Mouse (Mus musculus) myocyte (in vitro differentiated cells): ENCODE data around the gene 2510002D24Rik. TPM values are rescaled to one million over a fixed set of nuclear protein-coding genes. Genes with fewer than 3 reads are reported as not detected.
A peak's percentile ranks its signal among the peaks of the same experiment; 100 is the strongest.

ENCODE experiments used
- H3K27me3 ChIP-seq: one replicate; pipeline ENCODE4 v1.6.1; 2011; ENCODE audit not compliant: control insufficient read depth, insufficient read depth, insufficient read length
- H3K36me3 ChIP-seq: one replicate; pipeline ENCODE4 v1.6.1; 2011; ENCODE audit not compliant: control insufficient read depth, insufficient read depth
- H3K4me2 ChIP-seq: one replicate; pipeline ENCODE4 v1.6.1; 2011; ENCODE audit warnings: low read depth, control low read depth
- H3K4me3 ChIP-seq: one replicate; pipeline ENCODE4 v1.5.1; 2011; ENCODE audit warnings: mild to moderate bottlenecking, control low read depth, moderate library complexity
- H3K79me2 ChIP-seq: one replicate; pipeline ENCODE4 v1.6.1; 2011; ENCODE audit not compliant: control insufficient read depth, insufficient read depth
- H3ac ChIP-seq: one replicate; pipeline ENCODE4 v1.6.1; 2011; ENCODE audit not compliant: control insufficient read depth, insufficient read length
- CEBPB ChIP-seq: IDR thresholded peaks from 2 replicates; pipeline ENCODE4 v1.6.1; 2011; ENCODE audit warnings: mild to moderate bottlenecking, moderate library complexity; ENCODE audit not compliant: poor library complexity, insufficient read depth, severe bottlenecking
- E2F4 ChIP-seq: IDR thresholded peaks from one replicate; pipeline ENCODE4 v1.6.1; 2011; ENCODE audit warnings: mild to moderate bottlenecking, control low read depth, moderate library complexity; ENCODE audit not compliant: insufficient read depth
- MAX ChIP-seq: IDR thresholded peaks from one replicate; pipeline ENCODE4 v1.6.1; 2011; ENCODE audit warnings: low read depth, mild to moderate bottlenecking, control low read depth
- MYOD1 ChIP-seq, 3 experiments: IDR thresholded peaks; one replicate each; pipeline ENCODE4 v1.6.1; 2011; ENCODE audit warnings: control low read depth in 2 of 3, low read depth in 2 of 3, mild to moderate bottlenecking in 2 of 3, moderate library complexity in 1 of 3; ENCODE audit not compliant: insufficient read length in 2 of 3, control insufficient read depth in 1 of 3
- MYOG ChIP-seq, 3 experiments: IDR thresholded peaks; one replicate each; pipeline ENCODE4 v1.6.1; 2011; ENCODE audit warnings: control low read depth in 2 of 3, low read depth in 2 of 3, mild to moderate bottlenecking in 2 of 3; ENCODE audit not compliant: insufficient read length in 2 of 3, control insufficient read depth in 1 of 3, insufficient read depth in 1 of 3
- POLR2A ChIP-seq: IDR thresholded peaks from one replicate; pipeline ENCODE4 v1.6.1; 2011; ENCODE audit warnings: low read depth, mild to moderate bottlenecking, control low read depth, moderate library complexity; ENCODE audit not compliant: insufficient read length
- POLR2AphosphoS2 ChIP-seq: IDR thresholded peaks from one replicate; pipeline ENCODE4 v1.6.1; 2011; ENCODE audit warnings: low read depth, control low read depth; ENCODE audit not compliant: insufficient read length
- REST ChIP-seq: IDR thresholded peaks from one replicate; pipeline ENCODE4 v1.6.1; 2011; ENCODE audit warnings: mild to moderate bottlenecking, control low read depth, moderate library complexity; ENCODE audit not compliant: insufficient read depth, insufficient read length
- SRF ChIP-seq: IDR thresholded peaks from one replicate; pipeline ENCODE4 v1.6.1; 2011; ENCODE audit warnings: low read depth; ENCODE audit not compliant: control insufficient read depth, insufficient read length
- TCF12 ChIP-seq: IDR thresholded peaks from one replicate; pipeline ENCODE4 v1.6.1; 2011; ENCODE audit warnings: mild to moderate bottlenecking, control low read depth; ENCODE audit not compliant: poor library complexity, insufficient read depth, severe bottlenecking
- TCF3 ChIP-seq: IDR thresholded peaks from one replicate; pipeline ENCODE4 v1.6.1; 2011; ENCODE audit warnings: low read depth, control low read depth; ENCODE audit not compliant: insufficient read length
- USF1 ChIP-seq: IDR thresholded peaks from one replicate; pipeline ENCODE4 v1.6.1; 2011; ENCODE audit warnings: low read depth, mild to moderate bottlenecking, control low read depth, moderate library complexity
- polyA plus RNA-seq: library from polyadenylated mRNA; unstranded; fragments of >200 nt; fragmentation: generic; extraction: Trizol; gene quantifications from one replicate; pipeline ENCODE4 v1.2.1, GENCODE M21; 2012; ENCODE audit warnings: missing spikeins

Gene 2510002D24Rik
- polyA plus RNA-seq, 1 experiment = 1.2 TPM

GRCm38 (mm10) chr16:18798151-18798550, 38.2 kb upstream of the 2510002D24Rik start:
- Histone ChIP-seq H3K79me2 (no peaks in the 10 kb centered on the region), H3K4me2 (no peak overlapping the region), H3ac (no peak overlapping the region), H3K27me3 (no peaks in the 10 kb centered on the region), H3K36me3 (peaks cover 8% of the 10 kb centered on the region), H3K4me3 (no peak overlapping the region)
- TF ChIP-seq POLR2AphosphoS2 (no peak), E2F4 (no peak), SRF (no peak), TCF12 (no peak)

- Histone ChIP-seq H3ac (no peak overlapping the region), H3K4me3 (no peak overlapping the region), H3K4me2 (no peak overlapping the region), H3K79me2 (no peaks in the 10 kb centered on the region), H3K36me3 (peaks cover 8% of the 10 kb centered on the region), H3K27me3 (no peaks in the 10 kb centered on the region)
- TF ChIP-seq TCF12 (no peak), CEBPB (no peak), USF1 (no peak), POLR2AphosphoS2 (no peak), REST (no peak), TCF3 (no peak), POLR2A (no peak), MYOD1 (IDR thresholded peaks at IDR 0.05; ENCODE audit: control insufficient read depth in 1 of 3, insufficient read length in 2 of 3, low read depth in 2 of 3) (no peak), E2F4 (no peak), SRF (no peak), MYOG (IDR thresholded peaks at IDR 0.05; ENCODE audit: control insufficient read depth in 1 of 3, insufficient read depth in 1 of 3, insufficient read length in 2 of 3, low read depth in 2 of 3) (no peak), MAX (no peak)
These were observed 37.5 kb upstream of the 2510002D24Rik start for GRCm38 (mm10) chr16:18798841-18799240.

GRCm38 (mm10) chr16:18805746-18806145, 30.6 kb upstream of the 2510002D24Rik start:
- no peak overlapping the region for H3K4me3 ChIP-seq
- TF ChIP-seq MAX = no peak
- TF ChIP-seq SRF = no peak
- TF ChIP-seq TCF12 = no peak
- TF ChIP-seq POLR2AphosphoS2 = no peak
- TF ChIP-seq TCF3 = no peak
- no peak for TF ChIP-seq CEBPB
- no peaks in the 10 kb centered on the region for H3K27me3 ChIP-seq
- no peak overlapping the region for H3K4me2 ChIP-seq
- H3K36me3 ChIP-seq = no peaks in the 10 kb centered on the region
- peaks cover 2% of the 10 kb centered on the region for H3K79me2 ChIP-seq
- H3ac ChIP-seq = no peak overlapping the region

- H3K4me2 ChIP-seq = no peak overlapping the region
- H3K79me2 ChIP-seq = peaks cover 23% of the 10 kb centered on the region
- no peaks in the 10 kb centered on the region for H3K36me3 ChIP-seq
These were observed 27.4 kb upstream of the 2510002D24Rik start for GRCm38 (mm10) chr16:18809001-18809400.

GRCm38 (mm10) chr16:18811032-18811431, 25.3 kb upstream of the 2510002D24Rik start:
- peak overlapping the region; percentile 75 for H3ac ChIP-seq
- H3K4me3 ChIP-seq = peak overlapping the region; percentile 93
- peaks cover 8% of the 10 kb centered on the region for H3K36me3 ChIP-seq
- TF ChIP-seq CEBPB = no peak
- no peak for TF ChIP-seq SRF
- no peak for TF ChIP-seq MYOG (IDR thresholded peaks at IDR 0.05; ENCODE audit: control insufficient read depth in 1 of 3, insufficient read depth in 1 of 3, insufficient read length in 2 of 3, low read depth in 2 of 3)
- no peak for TF ChIP-seq MAX
- no peak for TF ChIP-seq POLR2A
- peak overlapping the region; percentile 81 for H3K4me2 ChIP-seq
- H3K27me3 ChIP-seq = no peaks in the 10 kb centered on the region
- H3K79me2 ChIP-seq = peaks cover 33% of the 10 kb centered on the region

More at GRCm38 (mm10) chr16:18809001-18809400, 27.4 kb upstream of the 2510002D24Rik start:
- TF ChIP-seq SRF = no peak
- Histone ChIP-seq H3K4me3 (no peak overlapping the region), H3ac (no peak overlapping the region), H3K27me3 (no peaks in the 10 kb centered on the region)
